In the genomic region with DNA sequence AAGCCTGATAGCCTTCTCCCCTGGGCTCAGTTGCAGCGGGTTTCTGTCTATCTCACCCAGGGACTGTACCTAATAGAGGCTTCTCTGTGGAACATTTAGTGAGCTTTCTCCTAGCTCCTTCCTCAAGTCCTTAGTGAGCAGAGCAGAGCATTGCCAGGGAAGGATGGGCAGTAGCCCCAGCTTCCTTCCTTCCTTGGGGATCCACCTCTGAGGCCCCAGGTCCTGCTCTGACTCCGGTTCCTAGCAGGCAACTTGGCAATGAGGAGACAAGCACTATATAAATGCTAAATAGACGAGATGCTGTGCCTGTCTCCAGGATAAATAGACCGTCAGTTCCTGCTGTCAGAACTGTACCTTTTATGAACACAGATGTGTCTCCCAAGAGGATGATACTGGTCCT, we compare ENCODE assay signal across 23 mouse cellular contexts.
DNase-seq lines count a peak whose midpoint lies in the region; ATAC-seq lines count a peak whose summit lies in the region.
"Had no signal": no experiment of that assay in that cellular context is flagged by ENCODE, and none has a peak within 500 bp of the region (broad histone marks: within the 10 kb centered on the region; RNA-seq: fewer than 3 reads in every experiment).

No protein-coding gene starts in this region.

- no peaks in the 10 kb centered on the region for H3K27me3 ChIP-seq in kidney, embryonic 14.5 days (ENCODE audit: control insufficient read depth, insufficient read depth, low read length)
- H3K27me3 ChIP-seq: forebrain, embryonic 13.5 days; midbrain, embryonic 15.5 days had no signal

- 56% methylated on average over 4 of the region's 4 CpGs for WGBS in kidney, embryonic 14.5 days

- no peak overlapping the region for H3K9ac ChIP-seq in kidney, embryonic 14.5 days (ENCODE audit: low read depth, low read length)
- H3K9ac ChIP-seq: embryonic facial prominence, embryonic 12.5 days; forebrain, embryonic 13.5 days; liver, postnatal 0 days; midbrain, embryonic 15.5 days had no signal

- no peaks in the 10 kb centered on the region; the same call in 1 of the 2 replicates for H3K9me3 ChIP-seq in kidney, embryonic 14.5 days (ENCODE audit: control insufficient read depth, low read length)
- H3K9me3 ChIP-seq: embryonic facial prominence, embryonic 12.5 days; limb, embryonic 10.5 days; midbrain, embryonic 15.5 days had no signal

- H3K4me3 ChIP-seq in kidney, embryonic 14.5 days (ENCODE audit: low read length), result no peak overlapping the region
- H3K4me3 ChIP-seq: embryonic facial prominence, embryonic 12.5 days; erythroblast, embryonic 14.5 days; forebrain, embryonic 13.5 days; limb, embryonic 10.5 days; midbrain, embryonic 15.5 days had no signal

- peak; percentile 4 for DNase-seq in adrenal gland, postnatal 10 days
- DNase-seq in adrenal gland, postnatal 4 days (ENCODE audit: low spot score in 2 of 2), result no peak
- peak; percentile 12 for DNase-seq in kidney, adult 18-20 months
- DNase-seq in kidney, adult 9 months, result peak; percentile 32
- DNase-seq in lung, postnatal 14 days, result peak; percentile 36
- DNase-seq in left cerebral cortex, adult 18-20 months (ENCODE audit: low spot score in 2 of 2), result no peak
- DNase-seq: cerebellum, adult 9-11 months; gastrocnemius, postnatal 10 days; layer of hippocampus, adult 9-11 months; liver, postnatal 0 days; right cerebral cortex, postnatal 4 days; thymus, postnatal 25 days had no signal

- H3K27ac ChIP-seq in kidney, embryonic 14.5 days (ENCODE audit: low read depth, low read length), result no peak overlapping the region
- H3K27ac ChIP-seq: embryonic facial prominence, embryonic 12.5 days; forebrain, embryonic 13.5 days; kidney, postnatal 0 days; limb, embryonic 10.5 days; midbrain, embryonic 15.5 days; stomach, postnatal 0 days had no signal

- no peak overlapping the region for H3K4me2 ChIP-seq in kidney, embryonic 14.5 days (replicated peaks; ENCODE audit: low read depth, low read length)
- H3K4me2 ChIP-seq: embryonic facial prominence, embryonic 12.5 days; forebrain, embryonic 13.5 days; midbrain, embryonic 15.5 days had no signal

- H3K4me1 ChIP-seq in kidney, embryonic 14.5 days (ENCODE audit: control insufficient read depth, insufficient read depth, low read length), result no peaks in the 10 kb centered on the region

- ATAC-seq in kidney, embryonic 14.5 days (ENCODE audit: low FRiP score, low TSS enrichment), result no peak
- ATAC-seq: activated CD4-positive, CD25-positive, alpha-beta regulatory T cell, adult 4 months; CD4-positive, CD25-positive, alpha-beta regulatory T cell, adult 4 months; forebrain, embryonic 13.5 days; liver, postnatal 0 days; midbrain, embryonic 15.5 days; Patski had no signal

- H3K36me3 ChIP-seq in kidney, embryonic 14.5 days (ENCODE audit: control insufficient read depth, insufficient read depth, low read length), result no peaks in the 10 kb centered on the region
- H3K36me3 ChIP-seq: embryonic facial prominence, embryonic 12.5 days; limb, embryonic 10.5 days; midbrain, embryonic 15.5 days had no signal

Comparison
In these comparisons a context has a peak if more than half of its experiments do, and no peak if none do; other contexts are left out.
1. DNase-seq: peak in adrenal gland, postnatal 10 days (single experiment), kidney, adult 18-20 months (single experiment), kidney, adult 9 months (single experiment) and lung, postnatal 14 days (single experiment); none in adrenal gland, postnatal 4 days (0 of 2) and left cerebral cortex, adult 18-20 months (0 of 2).